Mouse (Mus musculus): ENCODE measurements at regions not wholly inside any gene's neighbourhood (a gene's known extent, or its start where the extent isn't known, plus 50 kb on each side); places are given as distances from the start of the nearest gene placed in this dataset.

DNA sequence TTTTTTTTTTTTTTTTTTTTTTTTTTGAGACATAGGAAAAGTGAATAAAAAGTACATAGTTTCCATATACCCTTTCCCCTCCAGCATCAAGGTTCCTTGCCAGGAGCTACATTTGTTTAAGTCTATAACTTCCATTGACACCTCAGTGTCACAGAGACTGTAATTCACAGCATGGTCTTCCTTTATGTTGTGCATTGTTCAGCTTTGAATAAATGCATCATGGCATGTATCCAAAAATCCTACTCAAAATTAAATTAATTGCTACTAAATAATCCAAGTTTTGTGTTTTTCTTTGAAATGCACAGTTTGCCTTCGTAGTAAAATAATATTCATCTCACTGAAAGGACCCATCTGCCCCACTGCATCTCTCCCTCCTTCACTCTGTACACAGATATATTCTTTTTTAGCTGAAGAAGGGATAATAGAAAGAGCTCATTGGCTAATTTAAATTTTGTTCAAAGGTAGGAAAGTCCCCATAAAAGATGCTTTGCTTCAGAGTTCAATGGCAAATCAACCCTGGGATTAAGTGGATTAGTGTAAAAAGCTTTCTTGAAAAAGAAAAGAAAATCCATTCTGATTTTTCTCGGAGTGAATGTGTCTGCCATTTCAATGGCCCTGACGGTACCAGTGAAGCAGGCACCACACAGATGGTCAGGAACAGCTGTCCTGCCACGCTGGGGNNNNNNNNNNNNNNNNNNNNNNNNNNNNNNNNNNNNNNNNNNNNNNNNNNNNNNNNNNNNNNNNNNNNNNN, 301.3 kb upstream of the Marcks start:
- no peak for TF ChIP-seq POLR2A (IDR thresholded peaks at IDR 0.05; ENCODE audit: insufficient read length, low read depth)
- no peak for TF ChIP-seq USF1 (IDR thresholded peaks at IDR 0.05; ENCODE audit: low read depth)

Data from myocyte (in vitro differentiated cells).